Mouse (Mus musculus) gastrocnemius, adult 18-20 months (tissue): ENCODE measurements around the gene C2cd5. TPM values are rescaled to one million over a fixed set of nuclear protein-coding genes. Genes with fewer than 3 reads are reported as not detected.
"Not testable (repeated sequence)": the region's sequence is repeated elsewhere in the genome, so short reads cannot be mapped to it uniquely, and the experiment has no call there.

Experiments used
- DNase-seq: peaks from one replicate; pipeline ENCODE4 v3.0.0; 2021; ENCODE audit warnings: low spot score
- long read RNA-seq, 2 experiments: library from polyadenylated mRNA; stranded (forward); transcript quantifications; one replicate each; pipeline ENCODE4 v2.0.0; 2021
- total RNA-seq, 2 experiments: library from RNA; stranded (reverse); gene quantifications; 2 replicates each; pipeline ENCODE4 v1.2.3; 2021

C2cd5 gene
- total RNA-seq = 1 to 10 TPM; 6.1 to 6.8 TPM
- long read RNA-seq, experiment 1, full-length matches to known transcripts = 3 of 10 reads
- long read RNA-seq, experiment 1, partial matches to known transcripts = 3 of 10 reads
- long read RNA-seq, experiment 1, other reads (novel, unspliced or antisense) = 4 of 10 reads
- long read RNA-seq, experiment 2, full-length matches to known transcripts = 2 of 4 reads
- long read RNA-seq, experiment 2, partial matches to known transcripts = 0 of 4 reads
- long read RNA-seq, experiment 2, other reads (novel, unspliced or antisense) = 2 of 4 reads

GRCm38 (mm10) chr6:143099681-143100382 lies at the start of gene C2cd5:
Gene C2cd5, minus strand, starts transcription at chr6:143100141.
- peak; percentile 98 for DNase-seq

- DNase-seq = no peak
Observed at GRCm38 (mm10) chr6:143148868-143149267, 48.9 kb upstream of the C2cd5 start.

GRCm38 (mm10) chr6:143146756-143147155 lies 46.8 kb upstream of the C2cd5 start:
- DNase-seq = no peak

GRCm38 (mm10) chr6:143145051-143145450 lies 45.1 kb upstream of the C2cd5 start:
- no peak for DNase-seq

GRCm38 (mm10) chr6:143144556-143144955 lies 44.6 kb upstream of the C2cd5 start:
- DNase-seq = no peak

- DNase-seq = no peak
Observed at GRCm38 (mm10) chr6:143143775-143144273, 43.9 kb upstream of the C2cd5 start.

- DNase-seq = no peak
Observed at GRCm38 (mm10) chr6:143143321-143143720, 43.4 kb upstream of the C2cd5 start.

GRCm38 (mm10) chr6:143142861-143143260 lies 42.9 kb upstream of the C2cd5 start:
- DNase-seq = no peak

- DNase-seq = not testable (repeated sequence)
Observed at GRCm38 (mm10) chr6:143141624-143142592, 42.0 kb upstream of the C2cd5 start.

GRCm38 (mm10) chr6:143140884-143141283 lies 40.9 kb upstream of the C2cd5 start:
- DNase-seq = no peak

GRCm38 (mm10) chr6:143139417-143139816 lies 39.5 kb upstream of the C2cd5 start:
- no peak for DNase-seq

- no peak for DNase-seq
Observed at GRCm38 (mm10) chr6:143137341-143137740, 37.4 kb upstream of the C2cd5 start.

GRCm38 (mm10) chr6:143136688-143137087 lies 36.7 kb upstream of the C2cd5 start:
- no peak for DNase-seq

- DNase-seq = no peak
Observed at GRCm38 (mm10) chr6:143135097-143135496, 35.2 kb upstream of the C2cd5 start.

GRCm38 (mm10) chr6:143133150-143133549 lies 33.2 kb upstream of the C2cd5 start:
- DNase-seq = no peak

- no peak for DNase-seq
Observed at GRCm38 (mm10) chr6:143131895-143132652, 32.1 kb upstream of the C2cd5 start.

- no peak for DNase-seq
Observed at GRCm38 (mm10) chr6:143130411-143130810, 30.5 kb upstream of the C2cd5 start.

- no peak for DNase-seq
Observed at GRCm38 (mm10) chr6:143129952-143130351, 30.0 kb upstream of the C2cd5 start.

GRCm38 (mm10) chr6:143129466-143129865 lies 29.5 kb upstream of the C2cd5 start:
- no peak for DNase-seq

- DNase-seq = no peak
Observed at GRCm38 (mm10) chr6:143125721-143126120, 25.8 kb upstream of the C2cd5 start.

GRCm38 (mm10) chr6:143119325-143119724 lies 19.4 kb upstream of the C2cd5 start:
- no peak for DNase-seq
